ENCODE assay signal across 13 mouse cellular contexts in genomic region chr7:112495950-112496349, GRCm38 (mm10).
DNase-seq lines count a peak whose midpoint lies in the region; ATAC-seq and TF ChIP-seq lines count a peak whose summit lies in the region.
"Had no signal": no experiment of that assay in that cellular context is flagged by ENCODE, and none has a peak within 500 bp of the region (broad histone marks: within the 10 kb centered on the region; RNA-seq: fewer than 3 reads in every experiment).

No protein-coding gene starts in this region.

- no peak overlapping the region for H3K9ac ChIP-seq in liver, postnatal 0 days (replicated peaks)
- no peak overlapping the region for H3K9ac ChIP-seq in liver, embryonic 11.5 days (ENCODE audit: low read depth, low read length)
- no peak overlapping the region for H3K9ac ChIP-seq in embryonic facial prominence, embryonic 14.5 days (ENCODE audit: low read depth, low read length)
- H3K9ac ChIP-seq in heart, embryonic 11.5 days (ENCODE audit: low read depth, low read length): no peak overlapping the region

- no peak for DNase-seq in liver, postnatal 0 days
- DNase-seq in liver, embryonic 11.5 days (ENCODE audit: low spot score): no peak
- no peak for DNase-seq in embryonic facial prominence, embryonic 14.5 days (ENCODE audit: low spot score)
- peak; percentile 58 for DNase-seq in kidney, adult 9 months
- DNase-seq in skeletal muscle tissue, adult 2 months (ENCODE audit: low read depth, low spot score): peak; percentile 16
- DNase-seq: adrenal gland, adult 2 months; cerebellum, postnatal 25 days; heart, adult 2 months; liver; thymus, postnatal 14 days had no signal

- no peak overlapping the region for H3K4me2 ChIP-seq in liver, postnatal 0 days (ENCODE audit: low read depth, low read length)
- H3K4me2 ChIP-seq in liver, embryonic 11.5 days: no peak overlapping the region
- no peak overlapping the region for H3K4me2 ChIP-seq in embryonic facial prominence, embryonic 14.5 days (ENCODE audit: low read depth, low read length)
- H3K4me2 ChIP-seq in heart, embryonic 11.5 days: no peak overlapping the region

- H3K27ac ChIP-seq in liver, postnatal 0 days (ENCODE audit: low read depth): peak overlapping the region; percentile 48
- no peak overlapping the region for H3K27ac ChIP-seq in liver, embryonic 11.5 days (ENCODE audit: low read depth, low read length)
- 0 out of 2 replicates have a peak overlapping the region, but pooled peaks have one; percentile 11 for H3K27ac ChIP-seq in embryonic facial prominence, embryonic 14.5 days (replicated peaks; ENCODE audit: low read depth, low read length)
- H3K27ac ChIP-seq in heart, embryonic 11.5 days (ENCODE audit: low read depth, low read length): no peak overlapping the region
- H3K27ac ChIP-seq: heart, adult 2 months had no signal

- H3K9me3 ChIP-seq in liver, postnatal 0 days (ENCODE audit: low read length): no peaks in the 10 kb centered on the region
- no peaks in the 10 kb centered on the region for H3K9me3 ChIP-seq in liver, embryonic 11.5 days (ENCODE audit: control insufficient read depth, low read length)
- H3K9me3 ChIP-seq in embryonic facial prominence, embryonic 14.5 days (ENCODE audit: control insufficient read depth, low read length): no peaks in the 10 kb centered on the region
- H3K9me3 ChIP-seq in heart, embryonic 11.5 days (replicated peaks; ENCODE audit: control insufficient read depth, low read length): no peaks in the 10 kb centered on the region

- TF ChIP-seq EP300 in liver, postnatal 0 days (IDR thresholded peaks at IDR 0.05; ENCODE audit: low read depth): no peak

- no peaks in the 10 kb centered on the region for H3K36me3 ChIP-seq in liver, postnatal 0 days (replicated peaks; ENCODE audit: insufficient read depth, low read length)
- no peaks in the 10 kb centered on the region for H3K36me3 ChIP-seq in liver, embryonic 11.5 days (ENCODE audit: control insufficient read depth, insufficient read depth, low read length)
- no peaks in the 10 kb centered on the region for H3K36me3 ChIP-seq in embryonic facial prominence, embryonic 14.5 days (ENCODE audit: control insufficient read depth, insufficient read depth, low read length)
- H3K36me3 ChIP-seq in heart, embryonic 11.5 days (ENCODE audit: control insufficient read depth, insufficient read depth, low read length): no peaks in the 10 kb centered on the region

- TF ChIP-seq CTCF in liver, postnatal 0 days (IDR thresholded peaks at IDR 0.05; ENCODE audit: low read depth): no peak

- no peak overlapping the region for H3K4me3 ChIP-seq in liver, postnatal 0 days (ENCODE audit: low read depth, low read length)
- no peak overlapping the region for H3K4me3 ChIP-seq in liver, embryonic 11.5 days (ENCODE audit: low read depth, low read length)
- H3K4me3 ChIP-seq in embryonic facial prominence, embryonic 14.5 days (ENCODE audit: low read depth, low read length): no peak overlapping the region
- H3K4me3 ChIP-seq in heart, embryonic 11.5 days (ENCODE audit: low read depth, low read length): no peak overlapping the region
- H3K4me3 ChIP-seq: heart, adult 2 months had no signal

- peaks cover 13% of the 10 kb centered on the region; the same call in 1 of the 2 replicates for H3K4me1 ChIP-seq in liver, postnatal 0 days (ENCODE audit: insufficient read depth)
- H3K4me1 ChIP-seq in liver, embryonic 11.5 days (replicated peaks; ENCODE audit: control insufficient read depth, insufficient read depth, low read length): peaks cover 11% of the 10 kb centered on the region
- H3K4me1 ChIP-seq in embryonic facial prominence, embryonic 14.5 days (ENCODE audit: control insufficient read depth, insufficient read depth, low read length): peaks cover 24% of the 10 kb centered on the region
- peaks cover 48% of the 10 kb centered on the region for H3K4me1 ChIP-seq in heart, embryonic 11.5 days (ENCODE audit: control insufficient read depth, insufficient read depth, low read length)

- no peaks in the 10 kb centered on the region for H3K27me3 ChIP-seq in liver, postnatal 0 days (ENCODE audit: insufficient read depth, low read length)
- no peaks in the 10 kb centered on the region for H3K27me3 ChIP-seq in liver, embryonic 11.5 days (replicated peaks; ENCODE audit: control insufficient read depth, insufficient read depth, low read length)
- no peaks in the 10 kb centered on the region for H3K27me3 ChIP-seq in embryonic facial prominence, embryonic 14.5 days (replicated peaks; ENCODE audit: control insufficient read depth, insufficient read depth, low read length)
- H3K27me3 ChIP-seq in heart, embryonic 11.5 days (ENCODE audit: control insufficient read depth, insufficient read depth, low read length): no peaks in the 10 kb centered on the region
- H3K27me3 ChIP-seq: Patski had no signal

- WGBS in liver, postnatal 0 days (ENCODE audit: insufficient replicate concordance): 59% methylated on average over 8 of the region's 8 CpGs
- 79% methylated on average over 8 of the region's 8 CpGs for WGBS in liver, embryonic 11.5 days
- 74% methylated on average over 8 of the region's 8 CpGs for WGBS in embryonic facial prominence, embryonic 14.5 days
- 83% methylated on average over 8 of the region's 8 CpGs for WGBS in heart, embryonic 11.5 days (ENCODE audit: insufficient replicate concordance)

- ATAC-seq in liver, postnatal 0 days: no peak
- ATAC-seq in liver, embryonic 11.5 days (replicated peaks; ENCODE audit: low FRiP score): no peak
- no peak for ATAC-seq in embryonic facial prominence, embryonic 14.5 days (ENCODE audit: low read depth)
- ATAC-seq in frontal cortex, adult (ENCODE audit: low TSS enrichment): no peak
- ATAC-seq in heart, embryonic 11.5 days (replicated peaks; ENCODE audit: insufficient number of reproducible peaks, low FRiP score, low TSS enrichment): no peak
- ATAC-seq: Patski had no signal

Comparison
In these comparisons a context has a peak if more than half of its experiments do, and no peak if none do; other contexts are left out.
1. H3K27ac ChIP-seq: peak in liver, postnatal 0 days (single experiment) and embryonic facial prominence, embryonic 14.5 days (single experiment); none in liver, embryonic 11.5 days (single experiment) and heart, embryonic 11.5 days (single experiment).
2. DNase-seq: peak in kidney, adult 9 months (single experiment) and skeletal muscle tissue, adult 2 months (single experiment); none in liver, postnatal 0 days (single experiment), liver, embryonic 11.5 days (single experiment) and embryonic facial prominence, embryonic 14.5 days (single experiment).